Mouse (Mus musculus) activated CD4-positive, CD25-positive, alpha-beta regulatory T cell, adult 9 weeks (primary cell): ENCODE measurements around the gene Srbd1. TPM values are rescaled to one million over a fixed set of nuclear protein-coding genes. Genes with fewer than 3 reads are reported as not detected.

Experiments
- polyA plus RNA-seq: library from polyadenylated mRNA; unstranded; fragments of 100-300 nt; shearing (Covaris generic); gene quantifications from one replicate; pipeline ENCODE4 v1.2.1, GENCODE M21; 2017

Gene Srbd1
- polyA plus RNA-seq, result 19.1 TPM

DNA sequence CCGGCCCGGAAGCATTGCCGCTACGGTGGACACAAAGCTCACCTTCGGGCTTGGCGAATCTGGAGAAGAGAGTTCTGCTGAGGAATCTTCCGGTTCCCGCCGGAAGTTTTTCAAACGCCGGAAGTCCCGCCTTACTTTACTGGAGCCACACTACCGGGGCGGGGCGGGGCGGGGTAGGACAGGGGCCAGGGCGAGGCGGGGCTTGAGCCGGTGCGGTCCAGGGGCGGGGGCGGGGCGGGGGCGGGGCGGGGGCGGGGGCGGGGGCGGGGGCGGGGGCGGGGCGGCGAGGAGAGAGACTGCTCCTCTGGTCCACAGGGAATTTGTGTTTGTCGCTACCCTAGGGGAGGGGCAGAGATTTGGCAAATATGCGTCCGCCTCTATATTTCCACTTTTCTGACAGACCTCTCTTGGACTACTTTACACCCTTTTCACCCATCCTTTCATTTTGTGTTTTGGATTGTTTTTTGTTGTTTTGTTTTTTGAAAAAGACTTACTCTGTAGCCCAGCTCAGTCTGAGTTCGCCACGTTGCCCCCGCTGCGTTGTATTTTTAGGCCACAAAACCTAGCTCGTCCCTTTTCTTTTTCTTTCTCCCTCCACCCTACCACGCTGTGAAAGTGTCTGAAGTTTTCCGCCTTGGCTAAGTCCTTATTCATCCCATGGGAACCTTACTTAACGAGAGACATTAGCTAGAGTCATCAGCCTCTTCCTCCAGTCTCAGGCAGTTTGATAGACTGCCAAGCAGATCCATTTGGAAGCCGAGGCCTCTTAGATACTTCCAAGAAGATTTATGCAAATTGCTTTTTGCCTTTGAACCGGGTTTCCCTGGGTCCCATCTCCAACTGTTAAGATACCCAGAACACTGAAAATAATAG, at the start of gene Srbd1:
TSS of gene Srbd1 (minus strand) at position 97 of the 873 bp plus-strand sequence.

DNA sequence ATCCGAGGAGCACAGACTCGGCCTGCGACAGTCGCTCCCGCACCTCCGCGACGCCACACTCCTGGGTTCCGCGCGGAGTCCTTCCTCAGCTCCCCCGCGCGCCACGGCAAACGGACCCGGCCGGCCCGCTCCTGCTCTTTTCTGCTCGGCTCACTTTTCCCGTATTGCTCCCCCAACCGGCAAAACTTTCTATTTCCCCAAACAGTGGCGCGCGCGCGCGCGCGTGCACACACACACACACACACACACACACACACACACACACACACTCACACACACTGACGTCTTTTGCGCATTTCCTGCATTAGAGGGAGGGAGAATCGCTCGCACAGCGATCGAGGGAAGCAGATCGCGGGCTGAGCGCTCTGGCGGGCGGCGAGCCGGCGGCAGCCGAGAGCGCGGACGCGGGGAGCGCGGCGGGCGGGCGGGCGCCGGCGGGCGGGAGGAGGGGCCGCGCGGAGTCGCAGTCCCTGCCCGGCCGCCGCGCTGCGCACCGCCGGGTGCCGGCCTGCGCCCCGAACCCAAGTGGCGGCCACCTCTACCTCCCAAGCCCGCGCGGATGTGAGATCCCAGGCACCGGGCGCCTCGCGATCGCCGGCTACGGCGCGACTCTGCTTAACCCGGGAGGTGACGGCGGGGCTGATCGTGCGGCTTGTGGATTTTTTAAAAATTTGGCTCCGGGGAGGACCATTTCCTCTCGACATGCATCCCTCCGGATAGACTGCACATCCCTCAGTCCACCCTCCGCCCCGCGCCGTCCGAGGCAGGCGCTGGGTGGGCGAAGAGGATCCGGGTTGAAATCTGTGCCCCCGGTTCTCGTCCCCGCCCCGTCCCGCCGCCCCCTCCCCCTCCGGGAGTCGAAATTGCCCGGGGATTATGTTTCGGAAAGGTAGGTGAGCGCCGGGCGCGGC, 22.6 kb upstream of the Srbd1 start, which contains the start of gene Prkce:
TSS of gene Prkce (plus strand) at position 466 of the 911 bp plus-strand sequence.

Other genes with a start within 250 kb of the Srbd1 start
- 1.4 TPM for gene Prkce, start 22.6 kb upstream of the Srbd1 start, polyA plus RNA-seq